Mouse (Mus musculus) left cerebral cortex, adult 11 months (tissue): ENCODE data around the gene Pex19.

Experiments
- DNase-seq: peaks from one replicate; pipeline ENCODE4 v3.0.0; 2022; ENCODE audit warnings: low spot score

Gene Pex19

DNA sequence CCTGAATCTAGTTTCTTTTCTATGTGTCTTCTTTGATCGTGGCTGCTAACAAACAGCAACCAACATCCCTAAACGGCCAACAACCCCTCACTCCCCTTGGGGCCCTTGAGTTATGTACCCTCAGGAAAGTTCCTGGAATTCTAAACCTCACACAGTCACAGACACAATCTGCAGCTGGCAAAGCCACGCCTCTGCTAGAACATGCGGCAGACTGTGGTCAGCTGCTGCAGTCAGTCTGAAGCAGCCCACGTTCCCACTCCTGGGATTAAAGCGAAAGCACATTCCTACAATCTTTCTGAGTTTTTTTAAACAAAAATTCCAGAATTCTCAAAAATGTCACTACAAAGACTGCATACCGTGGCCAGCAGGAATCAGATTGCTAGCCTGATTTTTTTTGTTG, 7.0 kb downstream of the Pex19 start:
- DNase-seq: no peak

DNA sequence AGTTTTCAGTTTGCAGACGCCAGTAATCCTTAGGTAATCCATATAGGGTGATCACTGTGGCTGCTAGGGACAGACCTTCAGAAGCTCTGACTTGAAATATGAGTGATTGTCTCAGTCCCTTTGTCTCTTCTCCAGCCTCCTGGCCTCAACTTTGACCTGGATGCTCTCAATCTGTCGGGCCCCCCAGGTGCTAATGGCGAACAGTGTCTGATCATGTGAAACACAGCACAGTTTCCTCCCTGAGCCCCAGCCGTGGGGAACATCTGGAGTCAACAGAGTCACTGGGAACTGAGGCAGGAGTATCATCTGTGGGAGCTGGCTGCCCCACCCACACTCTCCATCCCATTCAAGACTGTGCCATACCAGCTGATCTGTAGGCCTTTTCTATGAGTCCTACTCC, 7.5 kb downstream of the Pex19 start:
- DNase-seq: no peak

- DNase-seq: no peak
These were observed 13.6 kb downstream of the Pex19 start for GRCm38 (mm10) chr1:172140160-172140559.

- no peak for DNase-seq
These were observed 14.3 kb downstream of the Pex19 start for GRCm38 (mm10) chr1:172140825-172141224.

DNA sequence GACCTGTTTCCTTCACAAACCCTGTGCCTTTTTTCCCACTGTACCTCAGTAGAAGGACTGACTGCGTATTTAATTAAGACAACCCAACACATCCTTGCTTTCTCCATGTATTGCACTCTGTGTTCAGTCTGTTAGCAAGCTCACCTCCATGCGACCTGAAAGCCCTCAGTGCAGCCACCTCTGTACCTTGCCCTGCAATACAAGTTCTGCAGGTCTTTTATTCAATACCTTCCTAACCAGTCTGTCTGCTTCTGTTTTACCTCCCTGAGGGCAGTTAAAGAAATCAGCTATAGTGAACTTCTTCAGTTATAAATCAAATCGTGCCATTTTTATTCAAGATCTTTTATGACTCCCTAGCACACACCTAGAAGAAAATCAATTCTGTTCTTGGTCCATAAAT, 15.0 kb downstream of the Pex19 start:
- no peak for DNase-seq

DNA sequence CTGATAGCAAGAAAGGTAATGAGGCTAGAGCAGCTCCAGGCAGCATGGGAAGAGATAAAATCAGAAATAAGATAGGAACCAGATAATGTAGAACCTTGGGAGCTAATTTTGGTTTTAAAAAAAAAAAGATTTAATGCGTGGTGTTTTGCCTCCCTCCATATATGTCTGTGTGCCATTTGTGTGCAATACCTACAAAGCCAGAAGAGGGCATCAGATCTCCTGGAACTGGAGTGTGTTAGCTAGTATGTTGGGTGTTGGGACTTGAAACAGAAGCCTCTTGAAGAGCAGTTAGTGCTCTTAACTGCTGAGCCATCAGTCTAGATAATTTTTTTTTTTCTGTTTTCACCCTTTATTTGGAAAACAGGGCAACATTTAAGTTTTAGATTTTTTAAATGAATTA, 17.0 kb downstream of the Pex19 start:
- DNase-seq: peak; percentile 62

DNA sequence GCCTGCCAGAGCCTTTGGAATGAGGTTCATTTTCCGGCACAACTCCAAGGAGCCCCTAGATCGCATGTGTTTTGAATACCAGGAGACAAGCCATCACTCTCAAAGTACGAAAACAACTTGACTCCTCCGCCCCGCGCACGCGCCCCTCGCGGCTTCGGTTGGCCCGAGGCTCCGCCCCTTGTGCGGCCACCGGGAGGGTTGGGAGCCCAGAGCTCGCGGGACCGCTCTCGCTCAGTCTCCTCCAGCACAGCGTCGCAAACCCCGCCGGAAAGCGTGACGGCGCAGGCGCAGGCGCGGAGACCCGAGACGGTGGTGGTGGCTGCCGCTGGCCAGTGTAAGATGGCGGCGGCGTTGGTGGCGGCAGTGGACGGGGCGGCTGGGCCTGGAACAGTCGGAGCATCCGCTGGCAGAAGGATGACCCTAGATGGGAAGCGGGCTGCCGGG, 21.3 kb downstream of the Pex19 start, which contains the start of gene Dcaf8:
Gene Dcaf8, plus strand, starts transcription at position 250 of the 444 bp plus-strand sequence.
- peak; percentile 93 for DNase-seq

GRCm38 (mm10) chr1:172148279-172148954, 21.9 kb downstream of the Pex19 start:
- no peak for DNase-seq

DNA sequence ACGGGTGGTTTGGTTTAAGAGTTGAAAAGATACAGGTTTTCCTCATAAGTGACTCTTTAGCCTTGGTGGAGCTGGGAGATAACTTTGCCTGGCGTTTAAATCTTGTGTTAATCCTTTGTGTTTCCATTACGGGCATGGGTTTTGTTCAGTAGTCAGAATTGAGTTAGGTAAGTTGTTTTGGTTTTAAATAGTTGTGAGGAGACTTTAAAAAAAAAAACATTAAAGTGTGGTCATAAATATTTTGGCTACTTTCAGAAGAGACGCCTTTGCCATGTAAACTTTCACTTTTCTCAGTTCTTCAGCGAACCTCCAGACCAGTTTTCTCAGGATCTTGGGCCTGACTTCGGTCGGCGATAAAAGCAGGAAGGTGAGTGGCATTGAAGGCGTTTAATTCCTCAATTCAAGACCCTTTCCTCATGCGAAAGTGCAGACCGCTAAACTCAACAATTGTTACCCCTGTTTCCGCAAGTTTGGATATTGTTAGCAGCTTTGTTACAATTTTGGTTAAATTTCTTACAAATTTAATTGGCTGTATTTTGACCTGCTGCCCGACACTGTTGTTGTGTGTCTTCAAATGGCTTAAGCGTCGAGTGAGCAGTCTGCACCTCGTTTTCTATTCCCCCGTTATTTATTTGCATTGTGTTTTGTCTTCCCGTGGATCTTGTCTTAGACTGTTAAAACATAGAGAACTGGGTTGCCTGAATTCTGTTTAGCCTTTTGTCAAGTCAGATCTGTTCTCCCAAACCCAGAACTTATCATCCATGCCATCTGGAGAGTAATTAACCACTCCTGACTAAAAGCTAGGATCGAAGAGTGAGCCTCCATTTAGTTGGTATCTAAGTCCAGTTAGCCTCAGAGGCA, 22.6 kb downstream of the Pex19 start:
- DNase-seq: no peak

DNA sequence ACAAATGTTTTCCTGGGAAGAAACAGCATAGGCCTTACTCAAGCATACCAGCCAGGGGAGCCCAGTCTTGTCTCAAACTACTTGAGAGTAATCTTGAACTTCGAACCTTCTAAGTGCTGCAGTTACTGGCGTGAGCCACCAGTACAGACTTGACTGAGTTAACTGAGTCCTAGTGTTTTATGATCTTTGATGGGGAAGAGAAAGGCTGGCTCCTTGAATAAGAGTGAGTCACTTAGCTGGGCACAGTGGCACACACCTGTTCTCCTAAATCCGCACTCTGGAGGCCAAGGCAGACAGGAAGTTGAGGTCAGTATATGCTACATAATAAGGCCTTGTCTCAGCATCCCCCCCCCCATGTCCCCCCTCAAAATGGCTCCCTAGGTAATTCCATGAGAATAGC, 28.0 kb downstream of the Pex19 start:
- no peak for DNase-seq

DNA sequence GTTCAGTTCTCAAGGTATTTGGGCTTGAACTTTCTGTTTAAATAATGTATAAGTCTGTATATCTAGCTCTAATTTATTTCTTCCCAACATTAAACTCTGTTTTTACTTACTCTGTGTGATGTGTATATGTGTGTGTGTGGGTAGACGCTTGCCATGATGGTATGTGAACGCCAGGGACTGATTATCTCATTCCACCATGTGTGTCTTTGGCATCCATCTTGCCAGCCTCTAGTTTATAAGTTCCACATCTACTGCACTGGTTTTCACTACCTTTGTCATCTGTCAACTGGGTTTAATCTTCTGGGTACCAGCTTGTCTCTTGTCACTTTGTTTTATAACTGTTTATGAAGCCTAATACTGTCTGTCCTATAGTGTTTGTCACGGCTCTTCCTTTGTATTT, 29.0 kb downstream of the Pex19 start:
- no peak for DNase-seq

DNA sequence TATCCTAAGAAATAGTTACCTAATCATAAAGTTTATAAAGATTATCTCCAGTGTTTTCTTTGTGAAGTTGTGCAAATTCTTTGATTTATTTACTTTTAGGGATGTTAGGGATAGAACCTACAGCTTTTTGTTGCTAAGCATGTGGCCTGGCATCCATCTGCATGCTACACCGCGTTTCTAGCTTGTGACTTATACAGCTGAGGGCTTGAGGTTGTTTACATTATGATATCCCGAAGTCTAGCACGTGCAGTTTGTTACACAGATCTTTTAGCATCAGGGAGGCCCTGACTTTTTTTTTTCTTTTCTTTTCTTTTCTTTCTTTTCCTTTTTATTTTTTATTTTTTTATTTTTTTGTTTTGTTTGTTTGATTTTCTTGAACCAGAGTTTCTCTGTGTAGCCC, 33.4 kb downstream of the Pex19 start:
- no peak for DNase-seq

DNA sequence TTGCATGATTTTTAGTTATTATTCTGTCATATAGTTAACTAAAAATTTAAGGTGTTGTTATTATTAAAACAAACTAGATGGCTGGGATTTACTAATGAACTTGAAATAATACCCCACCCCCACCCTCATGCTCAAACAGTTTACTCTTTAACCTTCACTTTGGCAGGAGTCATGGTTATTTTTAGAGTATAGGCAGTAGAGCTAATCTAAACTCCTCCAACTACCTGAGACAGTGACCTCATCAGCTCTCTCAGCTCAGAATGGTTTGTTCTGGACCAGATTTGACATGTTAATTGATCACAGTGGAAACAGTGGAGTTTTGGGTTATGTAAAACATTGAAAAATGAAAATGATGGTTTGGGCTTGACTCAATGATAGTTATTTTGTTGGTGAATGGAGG, 34.0 kb downstream of the Pex19 start:
- DNase-seq: no peak

- DNase-seq: no peak
These were observed 35.5 kb downstream of the Pex19 start for GRCm38 (mm10) chr1:172162009-172162408.

DNA sequence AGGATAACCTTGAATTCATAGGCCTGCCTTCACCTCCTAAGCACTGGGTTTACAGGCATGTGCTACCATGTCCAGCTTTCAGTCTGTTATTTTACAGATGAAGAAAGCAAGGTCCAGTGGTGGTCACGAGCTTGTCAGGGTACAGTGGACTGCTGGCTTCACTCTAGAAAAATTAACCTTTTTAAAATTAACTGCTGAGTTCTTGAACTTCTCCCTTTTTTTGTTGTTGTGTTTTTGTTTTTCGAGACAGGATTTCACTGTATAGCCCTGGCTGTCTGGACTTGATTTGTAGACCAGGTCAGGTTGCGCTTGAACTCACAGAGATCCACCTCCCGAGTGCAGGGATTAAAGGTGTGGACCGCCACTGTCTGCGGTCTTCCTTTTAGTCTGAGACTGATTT, 36.4 kb downstream of the Pex19 start:
- DNase-seq: no peak

- no peak for DNase-seq
These were observed 41.4 kb downstream of the Pex19 start for GRCm38 (mm10) chr1:172167911-172168310.

DNA sequence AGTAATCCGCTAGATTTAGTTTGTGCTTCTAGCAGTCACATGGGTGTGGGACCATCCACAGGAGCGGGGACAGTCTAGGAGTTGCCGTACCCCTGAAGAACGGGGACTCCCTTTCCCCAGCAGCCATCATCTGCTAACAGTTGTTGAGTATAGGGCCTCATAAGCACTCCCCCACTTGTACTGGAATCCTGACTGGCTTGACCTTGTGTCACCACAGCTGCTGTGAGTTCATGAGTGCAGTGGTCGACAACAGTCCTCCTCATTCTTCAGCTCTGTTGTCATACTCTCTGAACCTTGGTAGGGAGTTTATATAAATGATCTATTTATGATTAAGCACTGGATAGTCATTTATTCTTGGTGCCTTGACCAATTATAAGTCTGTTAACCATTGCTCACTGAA, 43.3 kb downstream of the Pex19 start:
- DNase-seq: no peak

DNA sequence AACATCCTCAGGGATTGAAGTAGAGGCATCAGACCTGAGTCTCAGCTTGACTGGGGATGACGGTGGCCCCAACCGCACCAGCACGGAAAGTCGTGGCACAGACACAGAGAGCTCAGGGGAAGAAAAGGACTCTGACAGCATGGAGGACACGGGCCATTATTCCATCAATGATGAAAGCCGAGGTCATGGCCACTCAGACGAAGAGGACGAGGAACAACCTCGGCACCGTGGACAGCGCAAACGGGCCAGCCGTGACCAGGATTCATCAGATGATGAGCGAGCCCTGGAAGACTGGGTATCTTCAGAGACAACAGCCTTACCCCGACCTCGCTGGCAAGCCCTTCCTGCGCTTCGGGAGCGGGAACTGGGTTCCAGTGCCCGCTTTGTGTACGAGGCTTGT, 45.8 kb downstream of the Pex19 start:
- DNase-seq: no peak

GRCm38 (mm10) chr1:172173181-172173580, 46.6 kb downstream of the Pex19 start:
- DNase-seq: no peak

DNA sequence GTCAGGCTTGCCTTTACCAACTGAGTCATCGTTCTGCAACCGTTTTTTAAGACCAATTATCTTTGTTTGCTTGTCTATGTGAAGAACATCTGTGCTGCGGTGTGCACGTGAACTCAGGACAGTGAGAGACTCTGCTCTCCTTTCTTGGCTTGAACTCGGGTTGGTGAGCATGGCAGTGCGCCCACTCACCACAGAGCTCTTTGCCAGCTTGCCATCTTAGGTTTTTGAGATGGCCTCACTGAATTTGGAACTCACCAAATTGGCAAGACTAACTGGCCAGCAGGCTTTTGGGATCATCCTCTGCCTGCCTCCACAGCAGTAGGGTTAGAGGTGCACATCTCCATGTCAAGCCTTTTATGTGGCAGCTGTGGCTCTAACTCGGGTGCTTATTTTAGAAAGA, 51.2 kb downstream of the Pex19 start:
- no peak for DNase-seq

DNA sequence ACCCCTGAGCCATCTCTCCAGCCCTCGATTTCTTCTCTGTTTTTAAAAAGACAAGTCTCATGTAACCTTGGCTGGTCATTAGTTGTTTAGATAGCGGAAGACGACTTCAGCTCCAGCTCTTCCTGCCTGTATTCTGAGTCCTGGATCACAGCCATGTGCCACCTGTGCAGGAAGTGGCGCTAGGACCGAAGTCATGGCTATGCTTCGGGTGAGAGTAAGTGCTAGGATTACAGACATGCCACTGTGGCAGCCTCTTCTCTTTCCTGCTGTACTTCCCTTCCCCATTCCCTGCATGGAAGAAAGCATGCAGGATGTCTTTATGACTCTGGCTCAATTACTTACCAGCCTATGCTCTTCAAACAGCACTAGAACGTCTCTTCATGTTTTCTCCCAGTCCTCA, 52.5 kb downstream of the Pex19 start:
- DNase-seq: no peak

GRCm38 (mm10) chr1:172180881-172181280, 54.3 kb downstream of the Pex19 start:
- DNase-seq: no peak

DNA sequence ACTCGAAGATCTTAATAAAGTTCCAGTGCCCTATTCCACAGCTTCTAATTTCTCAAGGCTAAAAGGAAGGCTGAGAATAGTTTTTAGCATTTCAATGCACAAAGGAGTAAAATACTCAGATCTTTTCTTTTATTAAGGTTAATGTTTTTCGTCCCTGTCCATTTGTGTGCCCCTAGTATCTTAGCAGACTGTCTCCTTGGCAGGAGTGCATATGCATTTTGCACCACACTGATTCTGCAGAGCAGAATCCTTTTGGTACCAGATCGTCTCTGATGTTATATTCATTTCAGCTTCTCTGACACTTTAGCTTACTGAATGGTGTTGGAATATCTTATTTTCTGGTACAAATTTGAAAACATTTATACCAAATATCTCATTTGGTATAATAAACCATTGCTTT, 55.2 kb downstream of the Pex19 start:
- DNase-seq: no peak

DNA sequence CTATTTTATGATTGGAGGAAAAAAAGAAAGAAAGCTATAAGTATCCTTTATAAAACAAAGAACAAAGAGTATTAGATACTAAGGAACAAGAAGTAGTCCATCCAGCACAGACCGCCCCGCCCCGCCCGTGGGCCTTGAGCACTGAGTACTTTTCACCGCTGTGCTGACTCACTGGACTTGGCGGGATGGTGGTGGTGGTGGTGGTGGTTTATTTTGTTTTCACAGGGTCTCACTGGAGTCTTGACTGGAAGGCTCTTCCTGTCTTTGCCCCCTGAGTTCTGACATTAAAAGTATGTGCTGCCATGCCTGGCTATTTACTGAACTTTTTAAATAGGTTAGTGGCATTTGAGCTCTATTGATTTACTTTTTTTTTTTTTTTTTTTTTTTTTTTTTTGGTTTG, 56.5 kb downstream of the Pex19 start:
- no peak for DNase-seq
